Mouse (Mus musculus) G1E (cell line): ENCODE results near the gene Slc38a3. TPM values are rescaled to one million over a fixed set of nuclear protein-coding genes. Genes with fewer than 3 reads are reported as not detected.

Experiments used
- ATAC-seq: 2 replicates; pipeline ENCODE4 v1.8.0; 2016; ENCODE audit warnings: mild to moderate bottlenecking; ENCODE audit not compliant: insufficient number of reproducible peaks, poor library complexity, low FRiP score, severe bottlenecking; ENCODE audit errors: extremely low read depth
- DNase-seq: peaks from one replicate; pipeline ENCODE4 v3.0.0; 2012; ENCODE audit warnings: low spot score
- H3K27me3 ChIP-seq: 2 replicates; pipeline ENCODE4 v1.6.1; 2012; ENCODE audit warnings: mild to moderate bottlenecking, low read length, inconsistent platforms; ENCODE audit not compliant: insufficient read depth
- H3K36me3 ChIP-seq: replicated peaks from 2 replicates; pipeline ENCODE3; 2012; ENCODE audit warnings: mild to moderate bottlenecking, inconsistent platforms
- H3K4me1 ChIP-seq: 2 replicates; pipeline ENCODE4 v1.6.1; 2012; ENCODE audit warnings: low read depth, low read length, inconsistent platforms, mixed read lengths; ENCODE audit not compliant: insufficient read depth
- H3K4me3 ChIP-seq: 2 replicates; pipeline ENCODE4 v1.5.1; 2012; ENCODE audit warnings: low read depth, mild to moderate bottlenecking, inconsistent platforms, low read length, moderate library complexity, mixed read lengths
- H3K9me3 ChIP-seq: replicated peaks from 2 replicates; pipeline ENCODE4 v1.6.1; 2012; ENCODE audit warnings: inconsistent platforms
- CTCF ChIP-seq: IDR thresholded peaks from 2 replicates; pipeline ENCODE4 v1.5.1; 2012; ENCODE audit warnings: low read depth, low read length, inconsistent platforms, mixed read lengths
- GATA1 ChIP-seq: IDR thresholded peaks from 2 replicates; pipeline ENCODE4 v1.6.1; 2012; ENCODE audit warnings: borderline replicate concordance, low read length, inconsistent platforms, mixed read lengths
- GATA2 ChIP-seq: IDR thresholded peaks from 2 replicates; pipeline ENCODE4 v1.6.1; 2012; ENCODE audit warnings: low read depth, low read length, inconsistent platforms, borderline replicate concordance
- POLR2AphosphoS5 ChIP-seq: IDR thresholded peaks from 2 replicates; pipeline ENCODE4 v1.6.1; 2012; ENCODE audit warnings: low read depth, low read length, inconsistent platforms; ENCODE audit not compliant: insufficient replicate concordance
- TAL1 ChIP-seq: conservative IDR thresholded peaks from 2 replicates; pipeline ENCODE4 v1.6.1; 2012; ENCODE audit warnings: low read depth, low read length, inconsistent platforms, mixed read lengths
- polyA plus RNA-seq: library from polyadenylated mRNA; stranded (reverse); fragments of >175 nt; gene quantifications from 2 replicates; pipeline ENCODE4 v1.2.3, GENCODE M21; 2012
- total RNA-seq, 2 experiments: library from RNA; stranded (forward) in 1 of 2; stranded (reverse) in 1 of 2; fragments of 200-1000 nt in 1 of 2; fragments of >200 nt in 1 of 2; fragmentation: Nextera tagmentation in 1 of 2; gene quantifications; 2 replicates each; pipeline ENCODE4 v1.2.3; 2014 to 2017

Slc38a3 gene
- total and polyA plus RNA-seq, 3 experiments, result 0.11 TPM; not detected in 2

GRCm38 (mm10) chr9:107644495-107645152 is 24.7 kb downstream of the Slc38a3 start:
- peaks cover 41% of the 10 kb centered on the region for H3K4me1 ChIP-seq
- peak; percentile 37; the same call in 1 of the 2 replicates for ATAC-seq
- no peaks in the 10 kb centered on the region for H3K9me3 ChIP-seq
- peaks cover 16% of the 10 kb centered on the region for H3K27me3 ChIP-seq
- H3K4me3 ChIP-seq, result peak overlapping the region; percentile 68
- no peaks in the 10 kb centered on the region for H3K36me3 ChIP-seq
- DNase-seq, result peak; percentile 82
- TF ChIP-seq POLR2AphosphoS5 (no peak), CTCF (peak; percentile 89)

- TF ChIP-seq GATA2, result no peak
- TF ChIP-seq GATA1, result no peak
- TF ChIP-seq CTCF, result no peak
- no peak for TF ChIP-seq TAL1
- no peak for TF ChIP-seq POLR2AphosphoS5
- ATAC-seq (no peak), DNase-seq (no peak)
- Histone ChIP-seq H3K36me3 (no peaks in the 10 kb centered on the region), H3K27me3 (peaks cover 12% of the 10 kb centered on the region), H3K9me3 (no peaks in the 10 kb centered on the region), H3K4me1 (peaks cover 42% of the 10 kb centered on the region), H3K4me3 (peak overlapping the region; percentile 68; the same call in 1 of the 2 replicates)
Measured at GRCm38 (mm10) chr9:107643544-107644214, 25.7 kb downstream of the Slc38a3 start.

GRCm38 (mm10) chr9:107641666-107642065 is 27.7 kb downstream of the Slc38a3 start:
- H3K9me3 ChIP-seq, result no peaks in the 10 kb centered on the region

DNA sequence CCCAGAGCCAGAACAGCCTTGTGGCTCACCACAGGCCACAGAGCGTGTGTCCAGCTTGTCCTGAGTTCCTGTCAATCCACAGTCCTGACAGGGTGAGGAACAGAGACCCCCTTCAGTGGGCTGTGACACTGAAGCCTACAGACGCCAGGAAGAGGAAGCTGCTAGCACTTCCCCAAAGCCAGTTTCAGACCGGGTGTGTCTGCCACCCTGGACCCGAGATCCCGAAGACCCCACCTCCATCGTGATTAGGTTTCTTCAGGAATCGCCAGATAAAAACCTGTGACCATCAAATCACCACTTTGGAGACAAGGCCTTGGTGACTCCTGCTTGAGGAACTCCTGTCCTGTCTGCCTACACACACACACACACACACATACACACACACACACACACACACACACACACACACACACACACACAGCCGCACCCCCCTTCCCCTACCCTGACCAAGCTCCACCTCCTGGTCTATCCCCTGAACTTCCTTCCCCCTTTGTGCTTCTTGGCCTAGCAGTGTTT is 29.0 kb downstream of the Slc38a3 start:
- ATAC-seq (no peak), DNase-seq (peak; percentile 41)
- Histone ChIP-seq H3K4me1 (peaks cover 55% of the 10 kb centered on the region), H3K4me3 (peak overlapping the region; percentile 18; the same call in 1 of the 2 replicates), H3K27me3 (peaks cover 9% of the 10 kb centered on the region; the same call in 1 of the 2 replicates), H3K9me3 (no peaks in the 10 kb centered on the region), H3K36me3 (no peaks in the 10 kb centered on the region)
- TF ChIP-seq POLR2AphosphoS5 (no peak), GATA2 (no peak), GATA1 (no peak), CTCF (no peak), TAL1 (no peak)

More at GRCm38 (mm10) chr9:107641666-107642065, 27.7 kb downstream of the Slc38a3 start:
- Histone ChIP-seq H3K4me3 (no peak overlapping the region), H3K27me3 (peaks cover 9% of the 10 kb centered on the region; the same call in 1 of the 2 replicates), H3K4me1 (peaks cover 49% of the 10 kb centered on the region), H3K36me3 (no peaks in the 10 kb centered on the region)
- TF ChIP-seq POLR2AphosphoS5, result no peak
- no peak for TF ChIP-seq GATA2
- no peak for TF ChIP-seq TAL1
- no peak for TF ChIP-seq GATA1
- no peak for TF ChIP-seq CTCF
- DNase-seq, result no peak
- no peak for ATAC-seq

GRCm38 (mm10) chr9:107637070-107637469 is 32.3 kb downstream of the Slc38a3 start:
- DNase-seq (no peak), ATAC-seq (no peak)
- Histone ChIP-seq H3K27me3 (peaks cover 4% of the 10 kb centered on the region; the same call in 1 of the 2 replicates), H3K4me1 (peaks cover 58% of the 10 kb centered on the region), H3K36me3 (peaks cover 13% of the 10 kb centered on the region), H3K4me3 (no peak overlapping the region), H3K9me3 (no peaks in the 10 kb centered on the region)
- TF ChIP-seq TAL1 (no peak), GATA1 (no peak), POLR2AphosphoS5 (no peak), CTCF (no peak), GATA2 (no peak)

- Histone ChIP-seq H3K27me3 (peaks cover 4% of the 10 kb centered on the region; the same call in 1 of the 2 replicates), H3K9me3 (no peaks in the 10 kb centered on the region), H3K4me1 (peaks cover 66% of the 10 kb centered on the region), H3K36me3 (peaks cover 29% of the 10 kb centered on the region), H3K4me3 (peak within 1 kb of the TSS; percentile 85)
- no peak for TF ChIP-seq GATA2
- TF ChIP-seq TAL1, result no peak
- no peak for TF ChIP-seq GATA1
- no peak for TF ChIP-seq POLR2AphosphoS5
- TF ChIP-seq CTCF, result no peak
- ATAC-seq (peak; percentile 90), DNase-seq (peak; percentile 89)
Measured at GRCm38 (mm10) chr9:107635279-107636028, 33.9 kb downstream of the Slc38a3 start, which contains the start of gene Gnai2. Gene Gnai2, minus strand, starts transcription at chr9:107635367.
